Mouse (Mus musculus): Measurements from ENCODE around the gene Alg12. TPM values are rescaled to one million over a fixed set of nuclear protein-coding genes. Genes with fewer than 3 reads are reported as not detected.
A peak's percentile ranks its signal among the peaks of the same experiment; 100 is the strongest.

Alg12 gene
- polyA plus RNA-seq, 1 experiment from 2014 or later = 13.1 TPM

DNA sequence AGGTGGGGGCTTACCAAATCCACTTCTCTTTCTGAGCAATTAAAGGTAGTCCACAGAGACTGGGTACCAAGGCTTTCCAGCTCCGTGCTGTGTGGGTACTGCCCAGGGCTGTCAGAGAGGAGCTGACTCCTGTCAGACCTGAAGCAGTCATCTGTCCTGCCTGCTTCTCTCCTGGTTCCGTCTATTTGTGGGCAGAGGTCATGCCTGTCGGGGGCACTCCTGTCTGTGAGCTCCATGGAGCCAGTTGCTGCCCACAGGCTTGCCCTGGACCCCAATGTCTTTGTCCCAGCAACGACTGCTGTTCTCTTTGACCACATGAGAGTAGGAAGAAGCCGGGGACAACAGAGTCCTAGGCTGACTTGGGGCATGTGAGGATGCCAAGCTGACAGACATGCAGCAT lies 37.5 kb upstream of the Alg12 start:
- no peaks in the 10 kb centered on the region for H3K9me3 ChIP-seq (replicated peaks; ENCODE audit: control insufficient read depth, low read length)
- H3K27me3 ChIP-seq (ENCODE audit: control insufficient read depth, insufficient read depth, low read length) = no peaks in the 10 kb centered on the region
- H3K9ac ChIP-seq (ENCODE audit: low read length) = no peak overlapping the region
- no peak for ATAC-seq (ENCODE audit: insufficient read depth, low FRiP score)
- no peak overlapping the region for H3K27ac ChIP-seq (ENCODE audit: low read length)
- H3K4me3 ChIP-seq (replicated peaks; ENCODE audit: low read length) = no peak overlapping the region
- H3K4me2 ChIP-seq (ENCODE audit: low read depth, low read length) = no peak overlapping the region
- no peaks in the 10 kb centered on the region for H3K36me3 ChIP-seq (ENCODE audit: control insufficient read depth, insufficient read depth, low read length)
- H3K4me1 ChIP-seq (ENCODE audit: control insufficient read depth, insufficient read depth, low read length) = peaks cover 33% of the 10 kb centered on the region
- 81% methylated on average over 5 of the region's 5 CpGs for WGBS

DNA sequence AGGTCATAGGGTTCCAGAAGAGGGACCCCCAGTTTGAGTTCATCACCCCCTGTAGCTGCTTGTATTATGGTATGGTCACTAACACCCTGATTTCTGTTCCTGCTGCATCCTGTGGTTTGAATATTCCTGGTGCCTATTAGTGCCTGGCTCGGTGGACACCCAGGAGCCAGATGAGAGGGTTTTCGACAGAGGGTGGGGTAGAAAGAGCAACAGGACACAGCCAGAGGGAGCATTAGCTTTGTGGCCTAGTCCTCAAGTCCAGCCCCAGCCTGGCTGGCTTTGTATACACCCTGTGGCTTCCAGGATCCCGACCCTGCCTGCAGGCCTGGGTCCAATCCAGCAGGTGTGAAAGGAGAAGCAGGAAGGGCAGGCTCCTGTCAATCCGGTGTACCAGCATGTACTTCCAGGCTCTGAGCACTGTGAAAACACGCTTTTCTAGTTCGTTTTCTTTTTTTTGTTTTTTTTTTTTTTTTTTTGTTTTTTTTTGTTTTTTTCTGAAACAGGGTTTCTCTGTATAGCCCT lies 36.8 kb upstream of the Alg12 start:
- no peak overlapping the region for H3K4me2 ChIP-seq (ENCODE audit: low read depth, low read length)
- no peak for ATAC-seq (ENCODE audit: insufficient read depth, low FRiP score)
- H3K27ac ChIP-seq (ENCODE audit: low read length) = peak overlapping the region; percentile 21; the same call in 1 of the 2 replicates
- H3K4me3 ChIP-seq (replicated peaks; ENCODE audit: low read length) = no peak overlapping the region
- peak overlapping the region; percentile 1; the same call in 1 of the 2 replicates for H3K9ac ChIP-seq (ENCODE audit: low read length)
- WGBS = 70% methylated on average over 6 of the region's 6 CpGs
- no peaks in the 10 kb centered on the region for H3K36me3 ChIP-seq (ENCODE audit: control insufficient read depth, insufficient read depth, low read length)
- H3K27me3 ChIP-seq (ENCODE audit: control insufficient read depth, insufficient read depth, low read length) = no peaks in the 10 kb centered on the region
- H3K4me1 ChIP-seq (ENCODE audit: control insufficient read depth, insufficient read depth, low read length) = peaks cover 34% of the 10 kb centered on the region
- H3K9me3 ChIP-seq (replicated peaks; ENCODE audit: control insufficient read depth, low read length) = no peaks in the 10 kb centered on the region

DNA sequence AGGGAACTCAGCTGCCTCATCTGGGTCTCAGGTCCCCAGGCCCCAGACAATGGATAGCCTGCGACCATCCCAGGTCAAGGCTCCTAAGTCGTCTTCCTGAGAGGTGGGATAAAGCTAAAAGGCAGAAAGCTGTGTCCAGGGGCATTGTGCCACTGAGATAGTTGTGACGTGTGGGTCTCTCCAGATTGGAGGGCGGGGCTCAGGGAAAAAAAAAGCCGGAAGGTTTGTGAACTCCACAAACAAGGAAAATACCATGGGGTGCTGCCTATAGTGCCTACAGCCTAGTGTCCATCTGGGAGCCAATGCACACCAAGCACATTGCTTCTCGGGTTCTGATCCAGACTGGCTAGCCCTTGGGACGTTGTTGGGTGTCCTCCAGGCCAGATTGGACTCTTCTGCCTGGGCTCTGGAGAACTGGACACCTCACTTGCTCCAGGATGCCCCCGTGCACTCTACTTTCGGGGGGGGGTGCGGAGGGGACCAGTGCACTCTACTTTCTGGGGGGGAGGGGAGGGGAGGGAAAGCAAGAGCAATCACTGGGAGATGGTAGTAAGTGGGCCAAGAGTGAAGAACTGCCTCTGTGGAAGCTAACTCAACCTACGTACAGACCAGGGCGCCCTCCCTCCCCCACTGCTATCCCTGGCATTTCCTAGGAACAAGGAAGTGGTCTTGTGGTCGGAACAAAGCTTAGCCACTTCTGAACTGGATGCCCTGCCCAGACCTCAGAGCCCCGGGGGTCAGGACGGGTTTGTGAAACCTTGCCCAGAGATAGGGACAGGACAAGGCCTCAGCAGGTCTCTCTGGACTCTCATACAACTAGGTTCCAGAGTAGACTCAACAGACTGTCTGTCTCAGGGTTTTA lies 36.1 kb upstream of the Alg12 start:
- Histone ChIP-seq H3K9ac (ENCODE audit: low read length) (peak overlapping the region; percentile 42; the same call in 1 of the 2 replicates), H3K4me3 (replicated peaks; ENCODE audit: low read length) (no peak overlapping the region), H3K4me2 (ENCODE audit: low read depth, low read length) (no peak overlapping the region), H3K4me1 (ENCODE audit: control insufficient read depth, insufficient read depth, low read length) (peaks cover 41% of the 10 kb centered on the region), H3K9me3 (replicated peaks; ENCODE audit: control insufficient read depth, low read length) (no peaks in the 10 kb centered on the region), H3K36me3 (ENCODE audit: control insufficient read depth, insufficient read depth, low read length) (no peaks in the 10 kb centered on the region), H3K27me3 (ENCODE audit: control insufficient read depth, insufficient read depth, low read length) (no peaks in the 10 kb centered on the region), H3K27ac (ENCODE audit: low read length) (no peak overlapping the region)
- 65% methylated on average over 15 of the region's 15 CpGs for WGBS
- ATAC-seq (ENCODE audit: insufficient read depth, low FRiP score) = no peak

DNA sequence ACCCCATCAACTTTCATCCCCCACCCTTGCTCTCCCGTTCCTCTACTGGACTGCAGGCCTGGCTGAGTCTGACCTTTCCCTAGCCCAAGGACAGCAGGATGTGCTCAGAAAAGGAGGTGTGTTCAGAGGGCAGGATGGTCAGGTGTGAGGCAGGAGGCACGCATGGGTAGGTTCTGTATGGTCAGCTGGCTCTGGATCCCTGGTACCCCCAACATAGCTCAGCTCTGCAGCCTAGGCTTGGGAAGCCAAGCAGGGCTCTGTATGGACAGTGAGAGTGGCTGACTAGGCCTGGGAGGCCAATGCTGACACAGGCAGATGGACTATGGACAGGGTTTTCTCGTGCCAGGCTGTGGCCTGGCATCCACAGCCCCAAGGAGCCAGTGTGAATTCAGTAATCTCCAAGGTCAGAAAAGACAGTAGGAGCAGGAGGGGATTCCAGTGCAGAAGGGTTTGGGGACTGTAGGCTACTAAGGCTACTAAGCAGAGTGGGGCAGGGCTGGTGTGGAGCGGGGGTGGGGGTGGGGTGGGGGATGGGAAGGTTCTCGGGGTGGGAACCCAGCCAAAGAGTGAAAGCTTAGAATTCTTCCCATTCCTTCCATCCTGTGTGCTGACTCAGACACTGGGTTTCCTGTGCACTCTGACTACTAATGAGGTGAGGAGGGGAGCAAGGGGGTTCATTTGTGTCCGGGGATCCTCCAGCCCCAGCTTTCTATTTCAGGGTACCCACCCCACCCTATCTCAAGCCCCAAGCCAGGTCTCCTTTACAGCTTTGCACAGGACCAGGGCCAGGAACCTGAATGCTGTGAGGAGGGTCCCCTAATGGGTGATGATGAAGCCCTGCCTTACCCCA lies 35.2 kb upstream of the Alg12 start:
- Histone ChIP-seq H3K27me3 (ENCODE audit: control insufficient read depth, insufficient read depth, low read length) (no peaks in the 10 kb centered on the region), H3K36me3 (ENCODE audit: control insufficient read depth, insufficient read depth, low read length) (no peaks in the 10 kb centered on the region), H3K4me1 (ENCODE audit: control insufficient read depth, insufficient read depth, low read length) (peaks cover 50% of the 10 kb centered on the region), H3K4me2 (ENCODE audit: low read depth, low read length) (no peak overlapping the region), H3K27ac (ENCODE audit: low read length) (no peak overlapping the region; the same call in 1 of the 2 replicates), H3K9ac (ENCODE audit: low read length) (peak overlapping the region; percentile 42; the same call in 1 of the 2 replicates), H3K9me3 (replicated peaks; ENCODE audit: control insufficient read depth, low read length) (no peaks in the 10 kb centered on the region), H3K4me3 (replicated peaks; ENCODE audit: low read length) (no peak overlapping the region)
- WGBS = 42% methylated on average over 6 of the region's 6 CpGs
- ATAC-seq (ENCODE audit: insufficient read depth, low FRiP score) = no peak

DNA sequence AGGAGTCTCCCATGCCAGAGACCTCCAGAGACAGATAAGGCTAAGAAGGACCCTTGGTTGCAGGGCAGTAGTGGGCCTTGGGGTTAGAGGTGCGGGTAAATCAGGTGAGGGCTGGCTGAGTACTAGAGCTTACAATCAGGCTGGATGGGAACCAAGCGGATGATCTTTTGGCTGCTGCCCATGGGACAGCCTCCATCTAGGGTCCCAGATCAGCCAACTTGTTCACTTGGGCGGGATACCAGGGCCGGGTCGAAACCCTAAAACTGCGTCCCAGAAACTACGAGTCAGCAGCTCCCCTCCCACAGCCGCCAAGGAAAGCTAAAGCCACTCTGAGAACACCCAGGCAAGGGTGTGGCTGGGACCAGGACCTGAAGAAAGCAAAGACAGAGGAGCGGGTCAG lies 34.0 kb upstream of the Alg12 start:
- H3K4me1 ChIP-seq (ENCODE audit: control insufficient read depth, insufficient read depth, low read length) = peaks cover 50% of the 10 kb centered on the region
- no peaks in the 10 kb centered on the region for H3K9me3 ChIP-seq (replicated peaks; ENCODE audit: control insufficient read depth, low read length)
- H3K36me3 ChIP-seq (ENCODE audit: control insufficient read depth, insufficient read depth, low read length) = no peaks in the 10 kb centered on the region
- no peaks in the 10 kb centered on the region for H3K27me3 ChIP-seq (ENCODE audit: control insufficient read depth, insufficient read depth, low read length)
- H3K9ac ChIP-seq (ENCODE audit: low read length) = peak overlapping the region; percentile 43
- no peak for ATAC-seq (ENCODE audit: insufficient read depth, low FRiP score)
- no peak overlapping the region for H3K4me3 ChIP-seq (replicated peaks; ENCODE audit: low read length)
- H3K27ac ChIP-seq (ENCODE audit: low read length) = peak overlapping the region; percentile 93; the same call in 1 of the 2 replicates
- 68% methylated on average over 9 of the region's 9 CpGs for whole genome bisulfite sequencing
- H3K4me2 ChIP-seq (ENCODE audit: low read depth, low read length) = no peak overlapping the region

DNA sequence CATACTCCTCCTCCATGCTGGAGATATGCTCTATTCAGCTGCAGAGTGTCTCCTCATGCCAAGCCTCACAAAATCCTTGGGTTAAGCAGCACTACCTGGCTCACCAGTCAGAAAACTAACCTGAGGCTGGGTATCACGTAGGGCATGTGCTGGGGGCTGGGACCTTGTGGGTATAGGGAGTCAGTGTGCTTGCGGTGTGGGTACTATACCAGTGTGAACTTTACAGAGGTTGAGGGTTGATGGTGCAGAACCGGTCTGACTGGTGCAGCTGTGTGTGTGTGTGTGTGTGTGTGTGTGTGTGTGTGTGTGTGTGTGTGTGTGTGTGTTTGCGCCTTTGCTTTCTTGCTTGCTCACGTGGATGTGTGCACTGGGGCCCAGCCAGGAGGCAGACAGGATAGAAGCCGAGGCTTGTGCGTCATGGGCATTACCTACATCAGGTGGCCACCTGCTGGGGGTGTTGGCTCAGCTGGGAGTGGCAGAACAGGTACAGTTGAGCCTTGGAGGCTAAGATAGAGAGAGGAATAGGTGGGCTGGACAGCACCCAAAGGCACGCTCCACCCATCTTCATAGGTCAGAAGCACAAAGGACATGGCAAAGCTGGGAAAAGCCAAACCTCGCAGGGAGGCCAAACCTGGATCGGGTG lies 32.5 kb upstream of the Alg12 start:
- Histone ChIP-seq H3K9me3 (replicated peaks; ENCODE audit: control insufficient read depth, low read length) (no peaks in the 10 kb centered on the region), H3K4me3 (replicated peaks; ENCODE audit: low read length) (no peak overlapping the region), H3K36me3 (ENCODE audit: control insufficient read depth, insufficient read depth, low read length) (no peaks in the 10 kb centered on the region), H3K27me3 (ENCODE audit: control insufficient read depth, insufficient read depth, low read length) (no peaks in the 10 kb centered on the region), H3K4me1 (ENCODE audit: control insufficient read depth, insufficient read depth, low read length) (peaks cover 50% of the 10 kb centered on the region), H3K27ac (ENCODE audit: low read length) (peak overlapping the region; percentile 96), H3K4me2 (ENCODE audit: low read depth, low read length) (no peak overlapping the region), H3K9ac (ENCODE audit: low read length) (peak overlapping the region; percentile 62)
- 49% methylated on average over 10 of the region's 10 CpGs for WGBS
- peak; percentile 88 for ATAC-seq (ENCODE audit: insufficient read depth, low FRiP score)

DNA sequence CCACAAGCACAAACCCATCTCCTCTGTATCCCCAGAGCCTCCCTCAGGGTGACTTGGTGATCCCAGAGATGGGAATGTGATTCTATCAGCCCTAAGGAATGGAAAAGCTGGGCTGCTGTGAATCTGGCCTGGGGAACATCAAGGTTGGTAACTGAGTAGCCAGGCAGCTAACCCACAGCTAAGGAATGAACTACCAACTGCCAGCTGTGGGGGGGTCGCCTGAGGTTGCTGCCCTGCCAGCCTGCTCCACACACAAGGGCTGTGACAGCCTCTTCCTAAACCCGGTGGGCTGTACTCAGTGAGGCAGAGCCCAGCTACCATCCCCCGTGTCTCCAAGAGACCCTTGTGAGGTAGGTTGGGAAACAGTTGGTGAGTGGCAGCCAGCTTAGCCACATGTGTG lies 32.0 kb upstream of the Alg12 start:
- Histone ChIP-seq H3K4me3 (replicated peaks; ENCODE audit: low read length) (no peak overlapping the region), H3K9ac (ENCODE audit: low read length) (peak overlapping the region; percentile 62), H3K27ac (ENCODE audit: low read length) (peak overlapping the region; percentile 96), H3K4me1 (ENCODE audit: control insufficient read depth, insufficient read depth, low read length) (peaks cover 50% of the 10 kb centered on the region), H3K27me3 (ENCODE audit: control insufficient read depth, insufficient read depth, low read length) (no peaks in the 10 kb centered on the region), H3K9me3 (replicated peaks; ENCODE audit: control insufficient read depth, low read length) (no peaks in the 10 kb centered on the region), H3K36me3 (ENCODE audit: control insufficient read depth, insufficient read depth, low read length) (no peaks in the 10 kb centered on the region), H3K4me2 (ENCODE audit: low read depth, low read length) (no peak overlapping the region)
- 38% methylated on average over 3 of the region's 3 CpGs for WGBS
- no peak for ATAC-seq (ENCODE audit: insufficient read depth, low FRiP score)

DNA sequence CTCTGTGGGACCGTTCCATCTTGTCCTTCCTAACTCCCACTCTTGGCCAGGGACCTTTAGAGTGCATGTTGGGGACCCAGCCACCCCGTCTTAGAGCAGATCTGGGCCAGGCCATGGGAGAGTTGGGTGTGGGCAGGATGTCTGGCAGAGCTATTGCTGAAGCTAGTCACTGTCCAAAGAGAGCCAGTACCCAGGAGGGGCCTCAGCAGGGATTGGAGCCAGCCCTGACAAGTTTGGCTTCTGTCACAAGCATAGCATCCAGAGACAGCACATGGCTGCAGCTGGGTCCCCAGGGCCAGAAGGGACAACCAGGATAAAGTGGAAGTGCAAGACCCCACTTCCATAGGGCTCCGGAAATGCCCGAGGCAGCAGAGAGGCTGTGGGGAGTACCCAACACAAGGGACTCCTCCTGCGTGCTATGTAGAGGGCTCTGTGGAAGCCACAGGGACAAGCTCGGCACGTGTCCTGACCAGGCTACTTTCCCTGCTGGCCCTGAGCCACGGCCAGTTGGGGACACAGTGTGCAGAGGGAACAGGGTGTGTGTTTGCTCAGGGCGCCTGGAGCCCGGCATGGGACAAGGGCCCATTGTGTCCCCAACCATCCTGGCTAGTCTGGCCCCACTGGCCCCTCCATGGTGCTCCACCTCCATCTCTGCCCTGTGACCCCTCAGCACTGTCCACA lies 31.2 kb upstream of the Alg12 start:
- Histone ChIP-seq H3K9me3 (replicated peaks; ENCODE audit: control insufficient read depth, low read length) (no peaks in the 10 kb centered on the region), H3K4me2 (ENCODE audit: low read depth, low read length) (no peak overlapping the region)

More for the DNA sequence above, 31.2 kb upstream of the Alg12 start:
- peak overlapping the region; percentile 96 for H3K27ac ChIP-seq (ENCODE audit: low read length)
- 44% methylated on average over 10 of the region's 10 CpGs for WGBS
- H3K4me1 ChIP-seq (ENCODE audit: control insufficient read depth, insufficient read depth, low read length) = peaks cover 44% of the 10 kb centered on the region
- H3K9ac ChIP-seq (ENCODE audit: low read length) = peak overlapping the region; percentile 62
- H3K36me3 ChIP-seq (ENCODE audit: control insufficient read depth, insufficient read depth, low read length) = no peaks in the 10 kb centered on the region
- H3K4me3 ChIP-seq (replicated peaks; ENCODE audit: low read length) = no peak overlapping the region
- no peaks in the 10 kb centered on the region for H3K27me3 ChIP-seq (ENCODE audit: control insufficient read depth, insufficient read depth, low read length)
- ATAC-seq (ENCODE audit: insufficient read depth, low FRiP score) = peak; percentile 83

All from stomach, embryonic 16.5 days (tissue).